Mouse (Mus musculus): ENCODE data around the gene Pawr.

Gene Pawr

GRCm38 (mm10) chr10:108443931-108444876 lies 112.3 kb downstream of the Pawr start:
- DNase-seq = no peak

DNA sequence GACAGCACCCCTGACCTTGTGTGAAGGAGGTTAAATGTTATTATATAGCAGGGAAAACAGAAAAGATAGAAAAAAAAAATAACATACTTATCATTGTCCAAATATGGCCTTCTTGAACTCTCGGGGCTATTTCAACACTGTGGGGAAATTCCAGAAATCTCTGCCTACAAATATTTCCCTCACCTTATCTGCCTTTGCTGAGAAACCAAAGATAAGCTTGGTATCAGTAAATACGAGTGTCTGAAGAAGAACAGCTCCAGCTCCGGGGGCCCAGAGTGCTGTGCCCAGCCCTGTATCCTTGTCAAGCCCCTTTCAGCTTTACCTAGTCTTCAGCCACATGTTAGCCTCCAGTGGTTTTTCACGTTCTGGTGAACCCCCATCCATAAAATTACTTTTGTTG lies 113.2 kb downstream of the Pawr start:
- DNase-seq = no peak

DNA sequence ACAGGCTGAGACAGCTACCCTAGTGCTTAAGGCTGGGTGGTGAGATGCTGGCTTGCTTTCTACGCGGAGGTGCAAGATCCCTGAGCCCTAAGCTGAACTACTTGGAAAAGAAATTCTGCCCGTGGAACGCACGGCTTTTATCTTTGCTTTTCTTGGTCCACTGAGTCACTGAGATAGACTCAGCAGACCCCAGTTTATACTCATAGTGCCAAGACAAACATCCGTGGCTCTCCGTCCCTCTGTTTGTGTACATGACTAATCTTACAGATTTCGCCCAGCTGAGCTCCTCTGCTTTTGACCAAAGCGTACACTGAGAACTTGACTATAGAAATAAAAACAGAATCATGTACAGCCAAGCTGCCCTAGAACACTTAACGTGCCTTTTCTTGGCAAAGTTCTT lies 113.7 kb downstream of the Pawr start:
- no peak for DNase-seq

DNA sequence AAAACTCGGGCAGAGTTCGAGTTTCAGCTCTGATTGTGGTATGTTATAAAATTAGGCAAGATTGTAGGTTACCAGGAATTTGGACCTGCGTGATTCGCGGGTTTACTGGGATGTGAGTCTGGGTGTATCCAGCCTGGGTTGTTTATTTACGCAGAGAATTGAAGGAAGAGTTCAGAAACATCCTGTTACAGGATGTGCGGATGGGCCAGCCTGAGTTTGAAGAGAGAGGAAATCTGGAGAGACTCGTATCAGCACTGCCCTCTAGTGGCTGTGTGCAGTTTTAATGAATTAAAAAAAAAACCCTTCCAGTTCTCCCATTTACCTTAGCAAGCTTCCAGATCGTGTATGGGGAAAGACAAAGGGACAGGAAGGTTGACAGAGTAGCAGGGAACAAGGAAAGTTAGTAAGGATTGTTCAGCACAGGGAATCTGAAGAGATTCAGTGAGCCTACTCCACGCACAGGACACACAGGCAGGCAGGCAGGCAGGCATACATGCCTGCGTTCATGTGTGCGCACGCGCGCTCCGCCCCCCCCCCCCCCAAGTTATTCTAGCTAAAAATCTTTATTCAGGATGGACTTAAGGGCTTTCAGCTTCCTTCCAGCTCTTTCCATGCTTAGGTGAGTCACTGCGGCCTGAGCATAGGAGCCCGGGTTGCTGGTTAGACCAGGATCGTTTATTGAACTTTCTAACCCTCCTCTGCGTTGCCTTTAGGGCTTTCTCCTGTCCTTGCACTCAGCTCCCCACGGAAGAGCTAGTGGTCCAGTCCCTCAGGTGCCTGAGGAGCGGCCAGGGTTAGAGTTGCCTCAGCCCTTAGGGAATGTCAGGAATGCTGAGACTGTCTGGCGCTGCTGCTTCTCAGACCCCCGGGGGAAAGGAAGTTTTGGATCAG lies 114.4 kb downstream of the Pawr start:
- DNase-seq = peak in 1 of 2 experiments; percentile 1

- no peak for DNase-seq
Observed at GRCm38 (mm10) chr10:108447211-108447610, 115.3 kb downstream of the Pawr start.

- DNase-seq = no peak
Observed at GRCm38 (mm10) chr10:108448421-108448820, 116.5 kb downstream of the Pawr start.

DNA sequence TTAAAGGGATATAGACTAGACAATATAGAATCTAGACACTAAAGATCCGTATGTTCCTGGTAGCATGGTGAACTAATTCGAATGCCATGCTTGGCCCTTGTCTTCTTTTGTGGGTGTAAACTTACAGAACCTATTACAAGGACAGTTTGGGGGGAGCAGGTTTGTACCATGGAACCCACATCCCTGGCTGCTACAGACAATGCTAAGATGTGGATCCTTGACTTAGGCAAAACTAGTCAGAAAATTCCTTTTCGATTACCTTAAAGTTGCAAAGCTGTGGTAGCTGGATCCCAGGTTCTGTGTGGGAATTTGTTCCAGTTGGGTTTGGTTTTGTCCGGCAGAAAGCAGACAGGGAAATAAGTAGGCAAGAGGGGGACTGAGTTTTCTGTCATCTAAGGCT lies 118.5 kb downstream of the Pawr start:
- no peak for DNase-seq

GRCm38 (mm10) chr10:108451516-108451915 lies 119.6 kb downstream of the Pawr start:
- no peak for DNase-seq

GRCm38 (mm10) chr10:108452421-108452820 lies 120.5 kb downstream of the Pawr start:
- DNase-seq = no peak

DNA sequence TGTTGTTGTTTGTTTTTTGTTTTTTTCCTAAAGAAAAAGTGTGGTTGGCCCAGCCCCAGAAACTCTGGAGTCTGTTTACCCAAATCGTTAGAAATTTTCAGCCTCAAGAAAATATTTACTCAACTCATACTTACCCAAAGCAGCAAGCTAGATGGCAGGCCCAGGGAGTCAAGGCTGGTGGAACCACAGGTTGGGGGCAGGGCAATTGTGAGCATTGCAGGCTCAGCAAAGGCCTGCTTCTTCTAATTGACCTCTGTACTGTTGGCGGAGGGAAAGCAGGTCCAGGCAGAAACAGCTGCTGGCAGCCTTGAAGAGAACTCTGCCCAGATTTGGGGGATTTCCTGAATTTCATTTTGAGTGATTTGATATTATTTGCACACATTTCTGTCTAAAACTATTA lies 121.6 kb downstream of the Pawr start:
- DNase-seq = no peak

- DNase-seq = no peak
Observed at GRCm38 (mm10) chr10:108454691-108455117, 122.8 kb downstream of the Pawr start.

- DNase-seq = no peak
Observed at GRCm38 (mm10) chr10:108455204-108455603, 123.3 kb downstream of the Pawr start.

DNA sequence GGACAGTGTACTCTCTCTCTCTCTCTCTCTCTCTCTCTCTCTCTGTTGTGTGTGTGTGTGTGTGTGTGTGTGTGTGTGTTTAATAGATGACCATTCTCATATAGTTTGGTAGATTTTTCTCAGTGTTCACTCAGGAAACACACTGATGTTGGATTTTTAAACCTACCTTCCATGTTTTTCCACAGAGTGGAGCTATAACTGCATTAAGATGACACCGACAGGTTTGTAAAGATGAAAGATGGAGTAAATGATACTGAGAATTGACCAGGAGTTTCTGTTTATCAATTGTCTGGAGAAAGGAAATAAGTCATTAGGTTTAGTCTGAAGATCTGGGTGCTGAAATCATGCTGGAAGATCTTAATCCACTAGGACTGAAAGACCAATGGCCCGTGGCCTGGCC lies 124.0 kb downstream of the Pawr start:
- DNase-seq = no peak

- DNase-seq = no peak
Observed at GRCm38 (mm10) chr10:108457054-108457453, 125.1 kb downstream of the Pawr start.

- no peak for DNase-seq
Observed at GRCm38 (mm10) chr10:108461862-108462261, 129.9 kb downstream of the Pawr start.
